Mouse (Mus musculus): ENCODE measurements around the gene Ccin. TPM values are rescaled to one million over a fixed set of nuclear protein-coding genes. Genes with fewer than 3 reads are reported as not detected.

Ccin gene
- polyA plus RNA-seq, 1 experiment from 2014 or later: not detected

- no peak for TF ChIP-seq CTCF (IDR thresholded peaks at IDR 0.05; ENCODE audit: low read depth)
- WGBS: 86% methylated on average over 7 of the region's 7 CpGs
- DNase-seq (ENCODE audit: low spot score): no peak
- Histone ChIP-seq H3K4me2 (ENCODE audit: low read length) (no peak overlapping the region), H3K27ac (no peak overlapping the region), H3K4me1 (replicated peaks; ENCODE audit: insufficient read depth, low read length) (peaks cover 27% of the 10 kb centered on the region), H3K9ac (ENCODE audit: low read depth, low read length) (no peak overlapping the region), H3K9me3 (replicated peaks; ENCODE audit: low read length) (no peaks in the 10 kb centered on the region), H3K36me3 (ENCODE audit: insufficient read depth, low read length) (no peaks in the 10 kb centered on the region), H3K27me3 (ENCODE audit: insufficient read depth, low read length) (no peaks in the 10 kb centered on the region), H3K4me3 (replicated peaks; ENCODE audit: low read depth, low read length) (no peak overlapping the region)
- no peak for ATAC-seq (replicated peaks; ENCODE audit: low FRiP score, low read depth)
These were observed 17.3 kb upstream of the Ccin start for GRCm38 (mm10) chr4:43965856-43966535.

- Histone ChIP-seq H3K9ac (ENCODE audit: low read depth, low read length) (no peak overlapping the region), H3K27ac (peak overlapping the region; percentile 54), H3K27me3 (ENCODE audit: insufficient read depth, low read length) (no peaks in the 10 kb centered on the region), H3K4me1 (replicated peaks; ENCODE audit: insufficient read depth, low read length) (peaks cover 41% of the 10 kb centered on the region), H3K4me2 (ENCODE audit: low read length) (no peak overlapping the region), H3K9me3 (replicated peaks; ENCODE audit: low read length) (no peaks in the 10 kb centered on the region), H3K36me3 (ENCODE audit: insufficient read depth, low read length) (no peaks in the 10 kb centered on the region), H3K4me3 (replicated peaks; ENCODE audit: low read depth, low read length) (no peak overlapping the region)
- ATAC-seq (replicated peaks; ENCODE audit: low FRiP score, low read depth) (peak; percentile 35; the same call in 1 of the 2 replicates), DNase-seq (ENCODE audit: low spot score) (peak; percentile 67)
- TF ChIP-seq CTCF (IDR thresholded peaks at IDR 0.05; ENCODE audit: low read depth): no peak
- 44% methylated on average over 13 of the region's 13 CpGs for WGBS
These were observed 14.6 kb upstream of the Ccin start for GRCm38 (mm10) chr4:43968650-43969049.

DNA sequence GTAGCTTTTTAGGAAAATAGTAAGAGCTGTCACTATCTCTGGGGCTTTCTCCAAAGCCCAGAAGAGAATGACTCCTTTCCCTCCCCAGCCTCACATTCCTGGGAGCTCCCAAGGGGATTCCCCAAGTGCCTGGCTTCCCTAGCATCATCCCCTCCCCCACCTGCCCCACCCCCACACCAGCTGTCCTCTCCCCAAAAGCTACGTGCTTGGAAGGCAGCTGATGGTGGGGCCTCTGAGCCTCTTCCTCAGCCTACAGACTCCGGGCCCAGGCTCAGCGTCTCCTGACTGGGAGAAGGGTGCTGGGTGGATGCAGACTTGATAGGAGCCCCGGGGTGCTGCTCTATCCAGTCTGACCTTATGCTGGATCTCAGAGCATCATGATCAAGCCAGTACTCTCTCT is 13.9 kb upstream of the Ccin start:
- 29% methylated on average over 4 of the region's 4 CpGs for WGBS
- ATAC-seq (replicated peaks; ENCODE audit: low FRiP score, low read depth) (no peak), DNase-seq (ENCODE audit: low spot score) (peak; percentile 65)
- H3K9me3 ChIP-seq (replicated peaks; ENCODE audit: low read length): no peaks in the 10 kb centered on the region
- no peak for TF ChIP-seq CTCF (IDR thresholded peaks at IDR 0.05; ENCODE audit: low read depth)
- H3K4me2 ChIP-seq (ENCODE audit: low read length): no peak overlapping the region
- no peak overlapping the region for H3K4me3 ChIP-seq (replicated peaks; ENCODE audit: low read depth, low read length)
- no peak overlapping the region for H3K9ac ChIP-seq (ENCODE audit: low read depth, low read length)
- peaks cover 39% of the 10 kb centered on the region for H3K4me1 ChIP-seq (replicated peaks; ENCODE audit: insufficient read depth, low read length)
- no peaks in the 10 kb centered on the region for H3K27me3 ChIP-seq (ENCODE audit: insufficient read depth, low read length)
- peak overlapping the region; percentile 34; the same call in 1 of the 2 replicates for H3K27ac ChIP-seq
- H3K36me3 ChIP-seq (ENCODE audit: insufficient read depth, low read length): no peaks in the 10 kb centered on the region

DNA sequence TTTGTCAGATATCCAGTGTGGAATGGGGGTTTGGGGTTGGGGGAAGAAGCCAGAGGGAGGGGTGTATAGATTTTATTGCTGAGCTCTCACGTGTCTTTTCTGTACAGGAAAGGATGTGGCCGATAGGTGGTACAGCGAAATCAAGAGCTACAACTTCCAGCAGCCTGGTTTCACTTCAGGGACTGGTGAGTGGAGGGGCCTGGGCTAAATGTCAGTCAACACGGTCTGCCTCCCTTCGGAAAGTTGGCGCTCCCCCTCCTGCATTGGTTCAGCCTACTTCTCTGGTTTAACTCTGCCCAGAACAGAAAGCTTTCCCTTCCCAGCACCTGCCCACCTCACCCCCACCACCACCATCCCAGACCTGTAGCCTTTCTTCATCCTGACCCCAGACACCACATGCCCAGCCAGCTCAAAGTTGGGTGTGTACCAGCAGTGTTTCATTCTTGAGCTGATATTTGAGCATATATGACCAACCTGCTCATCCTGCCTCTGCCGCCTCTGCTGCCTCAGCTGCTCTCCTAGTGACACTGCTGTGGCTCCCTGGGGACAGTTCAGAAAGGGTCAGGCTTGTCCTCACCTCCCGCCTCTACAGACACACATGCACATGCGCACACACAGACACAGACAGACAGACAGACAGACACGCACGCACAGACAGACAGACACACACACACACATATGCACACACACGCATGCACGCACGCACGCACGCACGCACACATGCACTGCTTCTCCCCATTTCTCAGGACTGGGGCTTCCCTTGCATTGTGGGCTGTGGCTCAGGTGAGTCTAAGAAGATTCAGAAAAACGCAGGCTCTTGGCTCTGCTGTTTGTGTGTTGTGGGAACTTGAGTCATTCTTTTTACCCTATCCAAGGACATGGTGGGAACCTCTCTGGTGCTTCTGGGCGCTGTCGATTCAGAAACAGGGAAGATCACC is 12.6 kb upstream of the Ccin start:
- no peak overlapping the region for H3K9ac ChIP-seq (ENCODE audit: low read depth, low read length)
- H3K4me1 ChIP-seq (replicated peaks; ENCODE audit: insufficient read depth, low read length): peaks cover 28% of the 10 kb centered on the region
- ATAC-seq (replicated peaks; ENCODE audit: low FRiP score, low read depth) (no peak), DNase-seq (ENCODE audit: low spot score) (no peak)
- H3K27ac ChIP-seq: no peak overlapping the region
- no peak for TF ChIP-seq CTCF (IDR thresholded peaks at IDR 0.05; ENCODE audit: low read depth)
- H3K27me3 ChIP-seq (ENCODE audit: insufficient read depth, low read length): no peaks in the 10 kb centered on the region
- no peaks in the 10 kb centered on the region for H3K9me3 ChIP-seq (replicated peaks; ENCODE audit: low read length)
- no peak overlapping the region for H3K4me3 ChIP-seq (replicated peaks; ENCODE audit: low read depth, low read length)
- H3K4me2 ChIP-seq (ENCODE audit: low read length): no peak overlapping the region
- no peaks in the 10 kb centered on the region for H3K36me3 ChIP-seq (ENCODE audit: insufficient read depth, low read length)
- WGBS: 88% methylated on average over 20 of the region's 20 CpGs

- WGBS: 54% methylated on average over 9 of the region's 9 CpGs
- DNase-seq (ENCODE audit: low spot score) (no peak), ATAC-seq (replicated peaks; ENCODE audit: low FRiP score, low read depth) (peak; percentile 47; the same call in 1 of the 2 replicates)
- Histone ChIP-seq H3K36me3 (ENCODE audit: insufficient read depth, low read length) (no peaks in the 10 kb centered on the region), H3K27me3 (ENCODE audit: insufficient read depth, low read length) (no peaks in the 10 kb centered on the region), H3K4me3 (replicated peaks; ENCODE audit: low read depth, low read length) (0 out of 2 replicates have a peak overlapping the region, but pooled peaks have one; percentile 0), H3K4me1 (replicated peaks; ENCODE audit: insufficient read depth, low read length) (peaks cover 26% of the 10 kb centered on the region), H3K9ac (ENCODE audit: low read depth, low read length) (peak overlapping the region; percentile 24; the same call in 1 of the 2 replicates), H3K4me2 (ENCODE audit: low read length) (peak overlapping the region; percentile 35; the same call in 1 of the 2 replicates), H3K9me3 (replicated peaks; ENCODE audit: low read length) (no peaks in the 10 kb centered on the region), H3K27ac (peak overlapping the region; percentile 93)
- TF ChIP-seq CTCF (IDR thresholded peaks at IDR 0.05; ENCODE audit: low read depth): no peak
These were observed 11.6 kb upstream of the Ccin start for GRCm38 (mm10) chr4:43971541-43972136.

GRCm38 (mm10) chr4:43972137-43972591 is 11.1 kb upstream of the Ccin start:
- 0% methylated on average over 8 of the region's 8 CpGs for WGBS
- peak; percentile 88 for ATAC-seq (replicated peaks; ENCODE audit: low FRiP score, low read depth)
- 0 out of 2 replicates have a peak overlapping the region, but pooled peaks have one; percentile 0 for H3K4me3 ChIP-seq (replicated peaks; ENCODE audit: low read depth, low read length)

More at GRCm38 (mm10) chr4:43972137-43972591, 11.1 kb upstream of the Ccin start:
- no peaks in the 10 kb centered on the region for H3K27me3 ChIP-seq (ENCODE audit: insufficient read depth, low read length)
- peak overlapping the region; percentile 93 for H3K27ac ChIP-seq
- peak overlapping the region; percentile 35; the same call in 1 of the 2 replicates for H3K4me2 ChIP-seq (ENCODE audit: low read length)
- no peaks in the 10 kb centered on the region for H3K36me3 ChIP-seq (ENCODE audit: insufficient read depth, low read length)
- no peak for TF ChIP-seq CTCF (IDR thresholded peaks at IDR 0.05; ENCODE audit: low read depth)
- peaks cover 26% of the 10 kb centered on the region for H3K4me1 ChIP-seq (replicated peaks; ENCODE audit: insufficient read depth, low read length)
- H3K9me3 ChIP-seq (replicated peaks; ENCODE audit: low read length): no peaks in the 10 kb centered on the region
- peak; percentile 96 for DNase-seq (ENCODE audit: low spot score)
- peak overlapping the region; percentile 24; the same call in 1 of the 2 replicates for H3K9ac ChIP-seq (ENCODE audit: low read depth, low read length)

All from kidney, postnatal 0 days (tissue).